Mouse (Mus musculus): ENCODE results near the gene Srrm1. TPM values are rescaled to one million over a fixed set of nuclear protein-coding genes. Genes with fewer than 3 reads are reported as not detected.

The Srrm1 gene
- polyA plus RNA-seq, 1 experiment from 2014 or later = 151 TPM

DNA sequence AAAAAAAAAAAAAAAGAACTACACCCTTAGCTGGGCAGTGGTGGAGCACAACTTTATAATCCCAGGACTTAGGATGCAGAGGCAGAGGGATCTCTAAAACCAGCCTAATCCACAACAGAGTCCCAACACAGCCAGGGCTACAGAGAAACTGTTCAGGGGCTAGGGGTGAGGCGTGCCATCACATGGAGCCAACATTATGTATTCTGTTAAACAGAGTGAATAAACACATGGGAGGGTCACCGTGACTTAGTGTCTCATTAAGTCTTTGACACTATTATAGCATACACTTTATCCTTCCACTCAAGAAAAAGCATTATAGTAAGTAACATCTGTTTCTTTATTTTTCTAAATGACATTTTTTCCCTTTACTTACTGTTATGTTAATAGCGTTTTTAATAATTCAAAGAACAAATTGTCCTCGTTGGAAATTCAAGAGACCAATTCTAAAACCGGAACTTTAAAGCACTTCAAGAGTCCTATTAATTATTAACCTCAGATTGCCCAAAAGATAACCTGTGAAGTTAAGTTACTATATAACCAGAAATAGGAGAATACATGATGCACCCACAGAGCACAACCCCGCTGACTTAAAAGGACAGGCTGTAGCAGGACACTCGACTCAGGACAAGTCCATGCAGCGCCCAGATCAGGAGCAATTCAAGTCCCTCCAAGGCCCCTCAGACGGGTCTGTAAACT, 17.6 kb downstream of the Srrm1 start:
- Histone ChIP-seq H3K27me3 (replicated peaks; ENCODE audit: control insufficient read depth, insufficient read depth, low read length) (no peaks in the 10 kb centered on the region), H3K9me3 (ENCODE audit: control insufficient read depth, low read length) (no peaks in the 10 kb centered on the region), H3K4me1 (ENCODE audit: control insufficient read depth, insufficient read depth, low read depth, low read length) (no peaks in the 10 kb centered on the region), H3K36me3 (ENCODE audit: control insufficient read depth, insufficient read depth, low read length) (peaks cover 67% of the 10 kb centered on the region), H3K4me3 (ENCODE audit: low read length) (no peak overlapping the region), H3K4me2 (ENCODE audit: low read length) (no peak overlapping the region), H3K27ac (ENCODE audit: low read depth, low read length) (no peak overlapping the region), H3K9ac (ENCODE audit: low read depth, low read length) (no peak overlapping the region)
- ATAC-seq = no peak
- WGBS = 80% methylated on average over 9 of the region's 9 CpGs

- no peaks in the 10 kb centered on the region for H3K9me3 ChIP-seq (ENCODE audit: control insufficient read depth, low read length)
- no peak overlapping the region for H3K4me3 ChIP-seq (ENCODE audit: low read length)
- no peak overlapping the region for H3K27ac ChIP-seq (ENCODE audit: low read depth, low read length)
- H3K9ac ChIP-seq (ENCODE audit: low read depth, low read length) = no peak overlapping the region
- WGBS = 90% methylated on average over 3 of the region's 3 CpGs
- no peak for ATAC-seq
- H3K4me2 ChIP-seq (ENCODE audit: low read length) = no peak overlapping the region
- H3K27me3 ChIP-seq (replicated peaks; ENCODE audit: control insufficient read depth, insufficient read depth, low read length) = no peaks in the 10 kb centered on the region
- peaks cover 56% of the 10 kb centered on the region for H3K36me3 ChIP-seq (ENCODE audit: control insufficient read depth, insufficient read depth, low read length)
- H3K4me1 ChIP-seq (ENCODE audit: control insufficient read depth, insufficient read depth, low read depth, low read length) = no peaks in the 10 kb centered on the region
These were observed 26.7 kb downstream of the Srrm1 start for GRCm38 (mm10) chr4:135326469-135326868.

GRCm38 (mm10) chr4:135326046-135326445, 27.1 kb downstream of the Srrm1 start:
- Histone ChIP-seq H3K36me3 (ENCODE audit: control insufficient read depth, insufficient read depth, low read length) (peaks cover 55% of the 10 kb centered on the region), H3K4me1 (ENCODE audit: control insufficient read depth, insufficient read depth, low read depth, low read length) (no peaks in the 10 kb centered on the region), H3K27ac (ENCODE audit: low read depth, low read length) (no peak overlapping the region), H3K9ac (ENCODE audit: low read depth, low read length) (no peak overlapping the region), H3K4me3 (ENCODE audit: low read length) (no peak overlapping the region), H3K27me3 (replicated peaks; ENCODE audit: control insufficient read depth, insufficient read depth, low read length) (no peaks in the 10 kb centered on the region), H3K4me2 (ENCODE audit: low read length) (no peak overlapping the region), H3K9me3 (ENCODE audit: control insufficient read depth, low read length) (no peaks in the 10 kb centered on the region)
- ATAC-seq = no peak

- no peaks in the 10 kb centered on the region for H3K9me3 ChIP-seq (ENCODE audit: control insufficient read depth, low read length)
- 85% methylated on average over 8 of the region's 8 CpGs for WGBS
- H3K4me2 ChIP-seq (ENCODE audit: low read length) = no peak overlapping the region
These were observed 30.1 kb downstream of the Srrm1 start for GRCm38 (mm10) chr4:135323021-135323420.

DNA sequence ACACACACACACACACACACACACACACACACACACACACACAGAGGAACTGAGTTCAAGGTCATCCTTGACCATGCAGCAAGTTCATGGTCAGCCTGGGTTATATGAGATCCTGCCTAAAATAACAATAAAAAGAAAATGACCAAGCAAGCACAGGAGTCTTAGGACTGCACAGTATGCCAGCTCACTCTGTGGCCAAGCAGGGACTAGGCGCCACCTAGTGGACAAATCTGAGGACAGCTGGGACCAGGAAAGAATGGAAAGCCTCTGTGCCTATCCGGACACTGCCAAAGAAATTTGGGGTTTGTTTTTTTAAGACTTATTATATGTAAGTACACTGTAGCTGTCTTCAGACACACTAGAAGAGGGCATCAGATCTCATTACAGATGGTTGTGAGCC, 35.2 kb downstream of the Srrm1 start:
- Histone ChIP-seq H3K9ac (ENCODE audit: low read depth, low read length) (no peak overlapping the region), H3K27ac (ENCODE audit: low read depth, low read length) (no peak overlapping the region), H3K4me2 (ENCODE audit: low read length) (no peak overlapping the region), H3K27me3 (replicated peaks; ENCODE audit: control insufficient read depth, insufficient read depth, low read length) (no peaks in the 10 kb centered on the region), H3K4me1 (ENCODE audit: control insufficient read depth, insufficient read depth, low read depth, low read length) (peaks cover 2% of the 10 kb centered on the region; the same call in 1 of the 2 replicates), H3K36me3 (ENCODE audit: control insufficient read depth, insufficient read depth, low read length) (peaks cover 46% of the 10 kb centered on the region), H3K4me3 (ENCODE audit: low read length) (no peak overlapping the region), H3K9me3 (ENCODE audit: control insufficient read depth, low read length) (no peaks in the 10 kb centered on the region)
- ATAC-seq = peak; percentile 84
- 25% methylated on average over 2 of the region's 2 CpGs for WGBS

More at GRCm38 (mm10) chr4:135323021-135323420, 30.1 kb downstream of the Srrm1 start:
- H3K27me3 ChIP-seq (replicated peaks; ENCODE audit: control insufficient read depth, insufficient read depth, low read length) = no peaks in the 10 kb centered on the region
- no peaks in the 10 kb centered on the region for H3K4me1 ChIP-seq (ENCODE audit: control insufficient read depth, insufficient read depth, low read depth, low read length)
- no peak overlapping the region for H3K4me3 ChIP-seq (ENCODE audit: low read length)
- ATAC-seq = no peak
- H3K36me3 ChIP-seq (ENCODE audit: control insufficient read depth, insufficient read depth, low read length) = peaks cover 62% of the 10 kb centered on the region
- no peak overlapping the region for H3K9ac ChIP-seq (ENCODE audit: low read depth, low read length)
- no peak overlapping the region for H3K27ac ChIP-seq (ENCODE audit: low read depth, low read length)

GRCm38 (mm10) chr4:135317539-135317938, 35.6 kb downstream of the Srrm1 start:
- Histone ChIP-seq H3K9ac (ENCODE audit: low read depth, low read length) (no peak overlapping the region), H3K27ac (ENCODE audit: low read depth, low read length) (no peak overlapping the region), H3K9me3 (ENCODE audit: control insufficient read depth, low read length) (no peaks in the 10 kb centered on the region), H3K27me3 (replicated peaks; ENCODE audit: control insufficient read depth, insufficient read depth, low read length) (no peaks in the 10 kb centered on the region), H3K4me1 (ENCODE audit: control insufficient read depth, insufficient read depth, low read depth, low read length) (peaks cover 5% of the 10 kb centered on the region; the same call in 1 of the 2 replicates), H3K4me3 (ENCODE audit: low read length) (no peak overlapping the region), H3K4me2 (ENCODE audit: low read length) (no peak overlapping the region), H3K36me3 (ENCODE audit: control insufficient read depth, insufficient read depth, low read length) (peaks cover 41% of the 10 kb centered on the region)
- ATAC-seq = 0 out of 2 replicates have a peak, but pooled peaks have one; percentile 3
- WGBS = 70% methylated on average over 4 of the region's 4 CpGs

- Histone ChIP-seq H3K9ac (ENCODE audit: low read depth, low read length) (no peak overlapping the region), H3K4me3 (ENCODE audit: low read length) (no peak overlapping the region), H3K27ac (ENCODE audit: low read depth, low read length) (no peak overlapping the region), H3K36me3 (ENCODE audit: control insufficient read depth, insufficient read depth, low read length) (peaks cover 24% of the 10 kb centered on the region), H3K4me2 (ENCODE audit: low read length) (no peak overlapping the region), H3K9me3 (ENCODE audit: control insufficient read depth, low read length) (no peaks in the 10 kb centered on the region), H3K27me3 (replicated peaks; ENCODE audit: control insufficient read depth, insufficient read depth, low read length) (no peaks in the 10 kb centered on the region), H3K4me1 (ENCODE audit: control insufficient read depth, insufficient read depth, low read depth, low read length) (peaks cover 8% of the 10 kb centered on the region; the same call in 1 of the 2 replicates)
- no peak for ATAC-seq
- WGBS = 95% methylated on average over 9 of the region's 9 CpGs
These were observed 37.8 kb downstream of the Srrm1 start for GRCm38 (mm10) chr4:135315287-135315686.

- no peak for ATAC-seq
- H3K4me2 ChIP-seq (ENCODE audit: low read length) = no peak overlapping the region
- no peak overlapping the region for H3K4me3 ChIP-seq (ENCODE audit: low read length)
- H3K9ac ChIP-seq (ENCODE audit: low read depth, low read length) = no peak overlapping the region
- no peaks in the 10 kb centered on the region for H3K27me3 ChIP-seq (replicated peaks; ENCODE audit: control insufficient read depth, insufficient read depth, low read length)
- peaks cover 8% of the 10 kb centered on the region; the same call in 1 of the 2 replicates for H3K4me1 ChIP-seq (ENCODE audit: control insufficient read depth, insufficient read depth, low read depth, low read length)
- 82% methylated on average over 11 of the region's 11 CpGs for WGBS
- peaks cover 18% of the 10 kb centered on the region for H3K36me3 ChIP-seq (ENCODE audit: control insufficient read depth, insufficient read depth, low read length)
- no peak overlapping the region for H3K27ac ChIP-seq (ENCODE audit: low read depth, low read length)
- H3K9me3 ChIP-seq (ENCODE audit: control insufficient read depth, low read length) = no peaks in the 10 kb centered on the region
These were observed 38.7 kb downstream of the Srrm1 start for GRCm38 (mm10) chr4:135314419-135314832.

- H3K27me3 ChIP-seq (replicated peaks; ENCODE audit: control insufficient read depth, insufficient read depth, low read length) = no peaks in the 10 kb centered on the region
- WGBS = 82% methylated on average over 9 of the region's 9 CpGs
- no peaks in the 10 kb centered on the region for H3K9me3 ChIP-seq (ENCODE audit: control insufficient read depth, low read length)
- no peak overlapping the region for H3K27ac ChIP-seq (ENCODE audit: low read depth, low read length)
- H3K36me3 ChIP-seq (ENCODE audit: control insufficient read depth, insufficient read depth, low read length) = peaks cover 15% of the 10 kb centered on the region
- H3K4me2 ChIP-seq (ENCODE audit: low read length) = no peak overlapping the region
- no peak overlapping the region for H3K4me3 ChIP-seq (ENCODE audit: low read length)
- peaks cover 8% of the 10 kb centered on the region; the same call in 1 of the 2 replicates for H3K4me1 ChIP-seq (ENCODE audit: control insufficient read depth, insufficient read depth, low read depth, low read length)
- ATAC-seq = no peak
- H3K9ac ChIP-seq (ENCODE audit: low read depth, low read length) = no peak overlapping the region
These were observed 39.3 kb downstream of the Srrm1 start for GRCm38 (mm10) chr4:135313761-135314241.
